Comparison of ENCODE assay signal across 32 mouse cellular contexts in genomic region chr13:55774352-55774751, GRCm38 (mm10). TPM values are rescaled to one million over a fixed set of nuclear protein-coding genes. Genes with fewer than 3 reads are reported as not detected.
A peak's percentile ranks its signal among the peaks of the same experiment; 100 is the strongest.
DNase-seq lines count a peak whose midpoint lies in the region; ATAC-seq and TF ChIP-seq lines count a peak whose summit lies in the region.
"Had no signal": no experiment of that assay in that cellular context is flagged by ENCODE, and none has a peak within 500 bp of the region (broad histone marks: within the 10 kb centered on the region; RNA-seq: fewer than 3 reads in every experiment).

No protein-coding gene starts in this region.

- no peak for TF ChIP-seq RAD21 in CH12.LX (IDR thresholded peaks at IDR 0.05; ENCODE audit: low read depth, low read length)

- H3K9ac ChIP-seq in CH12.LX (ENCODE audit: insufficient read depth, low read depth) = no peak overlapping the region
- no peak overlapping the region for H3K9ac ChIP-seq in limb, embryonic 11.5 days (ENCODE audit: low read length)
- H3K9ac ChIP-seq: forebrain, postnatal 0 days; hindbrain, embryonic 14.5 days had no signal

- no peak overlapping the region for H3K4me2 ChIP-seq in CH12.LX (ENCODE audit: insufficient read depth, low read depth, poor library complexity, severe bottlenecking)
- no peak overlapping the region for H3K4me2 ChIP-seq in limb, embryonic 11.5 days (ENCODE audit: low read depth, severe bottlenecking)
- H3K4me2 ChIP-seq: heart, embryonic 13.5 days; hindbrain, embryonic 14.5 days had no signal

- H3K27ac ChIP-seq in CH12.LX (ENCODE audit: insufficient read depth, low read depth) = no peak overlapping the region
- H3K27ac ChIP-seq in limb, embryonic 11.5 days (replicated peaks; ENCODE audit: low read depth, low read length) = peak overlapping the region; percentile 52; the same call in 1 of the 2 replicates
- H3K27ac ChIP-seq: forebrain, embryonic 10.5 days; heart, adult 2 months; heart, embryonic 10.5 days; heart, embryonic 13.5 days; hindbrain, embryonic 14.5 days; hindbrain, postnatal 0 days had no signal

- H3K4me3 ChIP-seq in CH12.LX (replicated peaks in 1 of 3; ENCODE audit: low read depth in 2 of 3, low read length in 2 of 3, poor library complexity in 1 of 3) = no peak overlapping the region
- H3K4me3 ChIP-seq in limb, embryonic 11.5 days (ENCODE audit: low read depth, low read length) = no peak overlapping the region
- no peak overlapping the region for H3K4me3 ChIP-seq in lung, adult 2 months (replicated peaks; ENCODE audit: extremely low read depth, low read depth, low read length)
- H3K4me3 ChIP-seq: forebrain, embryonic 10.5 days; heart, adult 2 months; heart, embryonic 10.5 days; heart, embryonic 13.5 days had no signal

- dilution Hi-C loops in CH12.LX (cut with MboI; ENCODE audit: extremely low pct_ligation_motif_present, extremely low pct_unique_long_range_greater_than_20kb, low sequenced_read_pairs) = no loop called here

- no peak for TF ChIP-seq POLR2A in CH12.LX (IDR thresholded peaks at IDR 0.05; ENCODE audit: low read depth, low read length)
- no peak for TF ChIP-seq POLR2A in lung, adult 2 months (IDR thresholded peaks at IDR 0.05; ENCODE audit: borderline replicate concordance, extremely low read depth, low read depth, low read length)

- peaks cover 0 to 14% of the 10 kb centered on the region in 2 experiments for H3K36me3 ChIP-seq in CH12.LX (replicated peaks in 1 of 2; ENCODE audit: control insufficient read depth in 1 of 2, insufficient read depth in 1 of 2, low read length in 1 of 2)
- H3K36me3 ChIP-seq in limb, embryonic 11.5 days (ENCODE audit: control insufficient read depth, insufficient read depth, low read length) = no peaks in the 10 kb centered on the region
- H3K36me3 ChIP-seq: forebrain, embryonic 10.5 days had no signal

- 76% methylated on average over 7 of the region's 7 CpGs for WGBS in limb, embryonic 11.5 days
- 83% methylated on average over 7 of the region's 7 CpGs for WGBS in lung, adult 2 months

- no peaks in the 10 kb centered on the region for H3K9me3 ChIP-seq in CH12.LX (replicated peaks; ENCODE audit: low read length)
- H3K9me3 ChIP-seq in limb, embryonic 11.5 days (ENCODE audit: control insufficient read depth, low read length) = no peaks in the 10 kb centered on the region
- H3K9me3 ChIP-seq: G1E; heart, embryonic 10.5 days; heart, embryonic 13.5 days had no signal

- ATAC-seq in limb, embryonic 11.5 days (ENCODE audit: insufficient number of reproducible peaks, low FRiP score, low TSS enrichment, low read depth) = no peak
- ATAC-seq: activated CD4-positive, CD25-positive, alpha-beta regulatory T cell, adult 4 months; forebrain, embryonic 14.5 days; forebrain, postnatal 0 days; hindbrain, postnatal 0 days; Patski had no signal

- in situ Hi-C loops in CH12.LX (cut with MboI; ENCODE audit: low pct_ligation_motif_present, low pct_unique_long_range_greater_than_20kb, low sequenced_read_pairs) = no loop called here

- intact Hi-C loops in left cerebral cortex, postnatal 10 days (cut with DNase I) = no loop called here

- H3K4me1 ChIP-seq in CH12.LX (ENCODE audit: control insufficient read depth in 1 of 2, insufficient read depth in 2 of 2) = no peaks in the 10 kb centered on the region
- H3K4me1 ChIP-seq in limb, embryonic 11.5 days (ENCODE audit: control insufficient read depth, insufficient read depth, low read length) = peaks cover 10% of the 10 kb centered on the region; the same call in 1 of the 2 replicates
- H3K4me1 ChIP-seq in lung, adult 2 months (ENCODE audit: control insufficient read depth, insufficient read depth, low read length) = no peaks in the 10 kb centered on the region
- H3K4me1 ChIP-seq: forebrain, embryonic 10.5 days had no signal

- no peaks in the 10 kb centered on the region for H3K79me2 ChIP-seq in CH12.LX (replicated peaks; ENCODE audit: control insufficient read depth, extremely low read depth, insufficient read depth, poor library complexity, severe bottlenecking)

- DNase-seq in 3T3-L1 (ENCODE audit: low read depth, low spot score) (peak; percentile 1), CH12.LX (ENCODE audit: extremely low read depth) (peak; percentile 4)
- DNase-seq in forelimb bud, embryonic 11.5 days (ENCODE audit: low read depth, low spot score) = peak; percentile 34
- DNase-seq in limb, embryonic 11.5 days (ENCODE audit: low spot score) = peak; percentile 53
- no peak for DNase-seq in gastrocnemius, adult 8-10 months (ENCODE audit: low spot score in 2 of 2)
- no peak for DNase-seq in left cerebral cortex, postnatal 10 days (ENCODE audit: extremely low spot score in 1 of 2, low spot score in 2 of 2)
- DNase-seq in lung, adult 2 months = no peak
- DNase-seq: adrenal gland, adult 8-10 months; adrenal gland, postnatal 25 days; cerebellum, adult 11-12 months; cerebellum, adult 8-10 months; cerebellum, postnatal 10 days; cerebellum, postnatal 36 days; forebrain, postnatal 0 days; gastrocnemius, postnatal 10 days; gastrocnemius, postnatal 36 days; heart, adult 2 months; heart, postnatal 14 days; heart, postnatal 4 days had no signal

- TF ChIP-seq CTCF in CH12.LX (conservative IDR thresholded peaks at IDR 0.05 in 1 of 2, IDR thresholded peaks at IDR 0.05 in 1 of 2; ENCODE audit: low read depth in 2 of 2, low read length in 2 of 2) = no peak
- TF ChIP-seq CTCF in lung, adult 2 months (IDR thresholded peaks at IDR 0.05; ENCODE audit: insufficient read depth, low read length) = no peak

- no peaks in the 10 kb centered on the region for H3K27me3 ChIP-seq in CH12.LX (replicated peaks)
- no peaks in the 10 kb centered on the region for H3K27me3 ChIP-seq in limb, embryonic 11.5 days (ENCODE audit: control insufficient read depth, insufficient read depth, low read length)
- H3K27me3 ChIP-seq: heart, embryonic 13.5 days; Patski had no signal

- no peak for TF ChIP-seq EP300 in CH12.LX (IDR thresholded peaks at IDR 0.05; ENCODE audit: low read length)

TF ChIP-seq in CH12.LX, 34 proteins besides CTCF, POLR2A, EP300 and RAD21:
- TF ChIP-seq GABPA (IDR thresholded peaks at IDR 0.05; ENCODE audit: insufficient replicate concordance, low read depth, low read length) = no peak
- TF ChIP-seq CHD2 (IDR thresholded peaks at IDR 0.05; ENCODE audit: low read length) = no peak
- no peak for TF ChIP-seq PAX5 (IDR thresholded peaks at IDR 0.05; ENCODE audit: low read length)
- no peak for TF ChIP-seq JUN (IDR thresholded peaks at IDR 0.05; ENCODE audit: insufficient read depth, low read depth, low read length)
- no peak for TF ChIP-seq ZC3H11A (IDR thresholded peaks at IDR 0.05; ENCODE audit: low read depth, low read length)
- no peak for TF ChIP-seq MAX (IDR thresholded peaks at IDR 0.05; ENCODE audit: low read length)
- TF ChIP-seq KAT2A (IDR thresholded peaks at IDR 0.05; ENCODE audit: insufficient replicate concordance, low read length) = no peak
- no peak for TF ChIP-seq MAZ (IDR thresholded peaks at IDR 0.05; ENCODE audit: low read depth, low read length)
- TF ChIP-seq RCOR1 (conservative IDR thresholded peaks at IDR 0.05; ENCODE audit: low read depth, low read length) = no peak
- TF ChIP-seq ZMIZ1 (IDR thresholded peaks at IDR 0.05; ENCODE audit: low read depth, low read length) = no peak
- TF ChIP-seq TCF12 (IDR thresholded peaks at IDR 0.05; ENCODE audit: low read depth, low read length) = no peak

RNA-seq across cellular contexts. Expression of gene Catsper3, which starts 10.0 kb away (rescaled TPM):
- total RNA-seq in CH12.LX (2012; rRNA removed) (not detected in 2 replicates), CH12.LX (2014; rRNA removed) (not detected in 2 replicates)
- polyA plus RNA-seq in CH12.LX (2012; ENCODE audit: insufficient read length, low read depth) = not detected in 2 replicates
- 0.19 TPM in 1 of 2 replicates, not detected in the other for polyA plus RNA-seq in limb, embryonic 11.5 days (2014; fragmentation: Nextera tagmentation; extraction: Ambion mirVana)
- under 1 TPM in 1 of 4 experiments, not detected in 3; 0.38 TPM for total RNA-seq in gastrocnemius, adult 8-10 months (2022)
- total RNA-seq in left cerebral cortex, postnatal 10 days (2021) = not detected
- 0.19 TPM in 1 of 2 replicates, not detected in the other for polyA plus RNA-seq in lung, adult 2 months (2012; rRNA removed)
- total RNA-seq: forebrain, postnatal 0 days; G1E; granulocyte monocyte progenitor cell, adult 5-6 weeks; hindbrain, postnatal 0 days had no signal
- polyA plus RNA-seq: embryonic facial prominence, embryonic 11.5 days; embryonic facial prominence, embryonic 14.5 days; forebrain, embryonic 14.5 days; G1E; hindbrain, embryonic 11.5 days; hindbrain, embryonic 14.5 days had no signal

RNA-seq across cellular contexts. Expression of gene Pcbd2, which starts 47.2 kb away (rescaled TPM):
- total RNA-seq in CH12.LX (2012; rRNA removed) = 28.6 and 32.1 TPM in 2 replicates
- 19.0 and 20.6 TPM in 2 replicates for total RNA-seq in CH12.LX (2014; rRNA removed)
- polyA plus RNA-seq in CH12.LX (2012; ENCODE audit: insufficient read length, low read depth) = 44.9 and 45.0 TPM in 2 replicates
- polyA plus RNA-seq in limb, embryonic 11.5 days (2014; fragmentation: Nextera tagmentation; extraction: Ambion mirVana) = 44.7 and 44.9 TPM in 2 replicates
- total RNA-seq in gastrocnemius, adult 8-10 months (2022) = 10 to 100 TPM; 17.5 to 22.8 (median 19.3) TPM
- total RNA-seq in left cerebral cortex, postnatal 10 days (2021) = 10 to 100 TPM; 26.9 to 32.1 TPM
- polyA plus RNA-seq in lung, adult 2 months (2012; rRNA removed) = 29.4 and 33.0 TPM in 2 replicates

RNA-seq across cellular contexts. Expression of gene Txndc15, which starts 59.9 kb away (rescaled TPM):
- 34.6 and 39.7 TPM in 2 replicates for total RNA-seq in CH12.LX (2012; rRNA removed)
- 48.7 and 51.2 TPM in 2 replicates for total RNA-seq in CH12.LX (2014; rRNA removed)
- 37.4 and 45.2 TPM in 2 replicates for polyA plus RNA-seq in CH12.LX (2012; ENCODE audit: insufficient read length, low read depth)
- 85.9 and 91.7 TPM in 2 replicates for polyA plus RNA-seq in limb, embryonic 11.5 days (2014; fragmentation: Nextera tagmentation; extraction: Ambion mirVana)
- total RNA-seq in gastrocnemius, adult 8-10 months (2022) = 10 to 100 TPM; 31.8 to 40.0 (median 34.2) TPM
- total RNA-seq in left cerebral cortex, postnatal 10 days (2021) = 10 to 100 TPM; 62.9 to 68.8 TPM
- 37.1 and 39.1 TPM in 2 replicates for polyA plus RNA-seq in lung, adult 2 months (2012; rRNA removed)

Comparison
In these comparisons a context has a peak if more than half of its experiments do, and no peak if none do; other contexts are left out.
1. DNase-seq: peak in 3T3-L1 (single experiment), CH12.LX (single experiment), forelimb bud, embryonic 11.5 days (single experiment) and limb, embryonic 11.5 days (single experiment); none in gastrocnemius, adult 8-10 months (0 of 2), left cerebral cortex, postnatal 10 days (0 of 2) and lung, adult 2 months (single experiment).